Mouse (Mus musculus) megakaryocyte, embryonic 14.5 days (primary cell): ENCODE results near the gene Zfp740.

Source experiments
- FLI1 ChIP-seq: IDR thresholded peaks from 2 replicates; pipeline ENCODE4 v1.6.1; 2012; ENCODE audit warnings: low read length, inconsistent platforms, mixed read lengths
- GATA1 ChIP-seq: IDR thresholded peaks from 3 replicates; pipeline ENCODE4 v1.6.1; 2012; ENCODE audit warnings: mixed read lengths, low read length, inconsistent platforms, borderline replicate concordance

GRCm38 (mm10) chr15:102193652-102194051 is 9.4 kb upstream of the Zfp740 start:
- TF ChIP-seq GATA1 (no peak), FLI1 (no peak)
